In genomic region chr16:37916138-37916817, GRCm38 (mm10) we compare ENCODE assay signal across 8 mouse cellular contexts. TPM values are rescaled to one million over a fixed set of nuclear protein-coding genes. Genes with fewer than 3 reads are reported as not detected.
DNase-seq lines count a peak whose midpoint lies in the region; ATAC-seq and TF ChIP-seq lines count a peak whose summit lies in the region.

Gpr156 (plus strand) TSS chr16:37916496.

- no peak within 1 kb of the TSS for H3K27ac ChIP-seq in kidney, embryonic 16.5 days (ENCODE audit: low read length)
- H3K27ac ChIP-seq in liver, embryonic 14.5 days: no peak within 1 kb of the TSS
- peak within 1 kb of the TSS; percentile 42 for H3K27ac ChIP-seq in neural tube, embryonic 13.5 days (replicated peaks)

- WGBS in kidney, embryonic 16.5 days: 1% methylated on average over 52 of the region's 53 CpGs
- WGBS in liver, embryonic 14.5 days (ENCODE audit: insufficient replicate concordance): 4% methylated on average over 48 of the region's 53 CpGs
- WGBS in neural tube, embryonic 13.5 days: 2% methylated on average over 43 of the region's 53 CpGs

- peaks cover 7% of the 10 kb centered on the region; the same call in 1 of the 2 replicates for H3K4me1 ChIP-seq in kidney, embryonic 16.5 days (ENCODE audit: insufficient read depth, low read length)
- H3K4me1 ChIP-seq in liver, embryonic 14.5 days (replicated peaks; ENCODE audit: control insufficient read depth in 2 of 2, insufficient read depth in 2 of 2, low read length in 1 of 2): no peaks in the 10 kb centered on the region
- peaks cover 30% of the 10 kb centered on the region for H3K4me1 ChIP-seq in neural tube, embryonic 13.5 days (replicated peaks)

- H3K4me2 ChIP-seq in kidney, embryonic 16.5 days (replicated peaks; ENCODE audit: low read depth, low read length): peak within 1 kb of the TSS; percentile 98
- H3K4me2 ChIP-seq in liver, embryonic 14.5 days (ENCODE audit: low read depth): peak within 1 kb of the TSS; percentile 54
- peak within 1 kb of the TSS; percentile 82 for H3K4me2 ChIP-seq in neural tube, embryonic 13.5 days

- no peaks in the 10 kb centered on the region for H3K36me3 ChIP-seq in kidney, embryonic 16.5 days (ENCODE audit: insufficient read depth, low read length)
- no peaks in the 10 kb centered on the region for H3K36me3 ChIP-seq in liver, embryonic 14.5 days (replicated peaks; ENCODE audit: control insufficient read depth, insufficient read depth, low read depth)
- no peaks in the 10 kb centered on the region for H3K36me3 ChIP-seq in neural tube, embryonic 13.5 days

- H3K27me3 ChIP-seq in kidney, embryonic 16.5 days (ENCODE audit: insufficient read depth, low read length): no peaks in the 10 kb centered on the region
- H3K27me3 ChIP-seq in liver, embryonic 14.5 days (ENCODE audit: control insufficient read depth, insufficient read depth, low read length): peaks cover 24% of the 10 kb centered on the region
- H3K27me3 ChIP-seq in neural tube, embryonic 13.5 days: no peaks in the 10 kb centered on the region; the same call in 1 of the 2 replicates

- peak within 1 kb of the TSS; percentile 71 for H3K9ac ChIP-seq in kidney, embryonic 16.5 days (replicated peaks; ENCODE audit: low read length)
- no peak within 1 kb of the TSS for H3K9ac ChIP-seq in liver, embryonic 14.5 days (replicated peaks)
- H3K9ac ChIP-seq in neural tube, embryonic 13.5 days: peak within 1 kb of the TSS; percentile 79

- peak; percentile 12 to 37 for DNase-seq in lung, adult 18-20 months
- no peak for DNase-seq in lung, postnatal 25 days (ENCODE audit: low spot score)
- DNase-seq in embryo, embryonic 11 days: peak; percentile 80
- DNase-seq in liver, embryonic 14.5 days (ENCODE audit: low read depth in 3 of 3, low spot score in 3 of 3): no peak
- DNase-seq in urinary bladder, adult 2 months (ENCODE audit: low spot score): peak; percentile 28

- peak within 1 kb of the TSS; percentile 60 for H3K4me3 ChIP-seq in kidney, embryonic 16.5 days (ENCODE audit: low read length)
- peak within 1 kb of the TSS in 1 of 2 experiments; percentile 33; a peak in 2 of 4 replicates for H3K4me3 ChIP-seq in liver, embryonic 14.5 days (ENCODE audit: insufficient read depth in 1 of 2, low read depth in 2 of 2, low read length in 2 of 2)
- peak within 1 kb of the TSS; percentile 61 for H3K4me3 ChIP-seq in neural tube, embryonic 13.5 days

- no peak for TF ChIP-seq EP300 in liver, embryonic 14.5 days (IDR thresholded peaks at IDR 0.05; ENCODE audit: low read depth)

- ATAC-seq in granulocyte monocyte progenitor cell, adult 5-6 weeks (replicated peaks; ENCODE audit: poor library complexity, severe bottlenecking): peak; percentile 70; the same call in 1 of the 2 replicates
- peak; percentile 89 for ATAC-seq in kidney, embryonic 16.5 days (ENCODE audit: low FRiP score, low TSS enrichment)
- no peak for ATAC-seq in liver, embryonic 14.5 days (ENCODE audit: insufficient read depth)
- peak; percentile 92 for ATAC-seq in neural tube, embryonic 13.5 days (ENCODE audit: low read depth)

- TF ChIP-seq CTCF in liver, embryonic 14.5 days (IDR thresholded peaks at IDR 0.05; ENCODE audit: low read depth): no peak

- 0 out of 2 replicates have a peak, but pooled peaks cover 6% of the 10 kb centered on the region for H3K9me3 ChIP-seq in kidney, embryonic 16.5 days (ENCODE audit: low read length)
- H3K9me3 ChIP-seq in liver, embryonic 14.5 days (ENCODE audit: control insufficient read depth, low read length): no peaks in the 10 kb centered on the region
- H3K9me3 ChIP-seq in neural tube, embryonic 13.5 days: no peaks in the 10 kb centered on the region

RNA-seq across cellular contexts. Expression of gene Gpr156, which starts in this region (rescaled TPM):
- not detected in 2 replicates for total RNA-seq in granulocyte monocyte progenitor cell, adult 5-6 weeks (2014; fragmentation: Nextera tagmentation)
- total RNA-seq in granulocyte monocyte progenitor cell, adult 5-6 weeks (2017): not detected in 2 replicates
- polyA plus RNA-seq in kidney, embryonic 16.5 days (2015; fragmentation: Nextera tagmentation; extraction: Ambion mirVana): 0.85 and 1.3 TPM in 2 replicates
- 0.01 and 0.02 TPM in 2 replicates for polyA plus RNA-seq in liver, embryonic 14.5 days (2012; rRNA removed)
- polyA plus RNA-seq in liver, embryonic 14.5 days (2014; fragmentation: Nextera tagmentation; extraction: Ambion mirVana): 0.04 TPM in 1 of 2 replicates, not detected in the other
- 6.1 and 6.9 TPM in 2 replicates for polyA plus RNA-seq in neural tube, embryonic 13.5 days (2015; fragmentation: Nextera tagmentation; extraction: Ambion mirVana)
- 0.19 TPM in 2 replicates for polyA plus RNA-seq in urinary bladder, adult 2 months (2012; rRNA removed)

Comparison
In these comparisons a context has a peak if more than half of its experiments do, and no peak if none do; other contexts are left out.
1. DNase-seq: peak in lung, adult 18-20 months (2 of 2) and embryo, embryonic 11 days (single experiment); none in lung, postnatal 25 days (single experiment) and liver, embryonic 14.5 days (0 of 3).
2. Peak in ATAC-seq in granulocyte monocyte progenitor cell, adult 5-6 weeks; RNA of the gene not detected or under 1 TPM.
3. Peak in DNase-seq in urinary bladder, adult 2 months; RNA of the gene not detected or under 1 TPM.
4. Peak in every context shown above with its lines, with median percentiles within 50 percentile points of each other: H3K4me2 ChIP-seq.